Mouse (Mus musculus): ENCODE data around the gene Slc44a5. TPM values are rescaled to one million over a fixed set of nuclear protein-coding genes. Genes with fewer than 3 reads are reported as not detected.

Gene Slc44a5
- polyA plus RNA-seq, 1 experiment from 2014 or later = 7.9 TPM

- H3K27ac ChIP-seq (replicated peaks) = no peak overlapping the region
- no peaks in the 10 kb centered on the region for H3K36me3 ChIP-seq
- H3K4me3 ChIP-seq = no peak overlapping the region
- no peaks in the 10 kb centered on the region for H3K9me3 ChIP-seq
- peaks cover 19% of the 10 kb centered on the region for H3K4me1 ChIP-seq
- H3K4me2 ChIP-seq (replicated peaks) = no peak overlapping the region
- ATAC-seq (replicated peaks) = no peak
- no peak overlapping the region for H3K9ac ChIP-seq (replicated peaks)
- H3K27me3 ChIP-seq = no peaks in the 10 kb centered on the region
- WGBS = 83% methylated on average over 4 of the region's 4 CpGs
Observed at GRCm38 (mm10) chr3:154115478-154115877, 142.2 kb downstream of the Slc44a5 start.

DNA sequence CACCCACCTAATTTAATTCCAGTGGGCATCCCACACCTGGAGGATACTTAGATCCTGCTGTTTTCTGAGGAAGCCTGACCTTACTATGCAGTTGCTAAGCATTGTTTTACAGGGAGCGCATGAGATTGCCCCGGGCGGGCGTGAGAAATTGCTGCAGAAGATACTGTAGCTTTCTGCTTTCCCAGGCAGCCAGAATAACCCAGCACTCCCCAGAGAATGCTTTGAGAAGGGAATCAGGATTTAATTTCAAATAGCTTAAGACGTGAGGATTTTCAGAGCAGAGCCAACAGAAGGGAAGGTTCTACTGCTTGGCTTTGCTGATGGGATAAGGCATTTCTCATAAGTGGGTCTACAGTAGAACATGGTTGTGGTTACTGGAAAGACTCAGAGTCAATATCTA lies 142.8 kb downstream of the Slc44a5 start:
- H3K27ac ChIP-seq (replicated peaks) = no peak overlapping the region
- H3K4me3 ChIP-seq = no peak overlapping the region
- 89% methylated on average over 5 of the region's 5 CpGs for WGBS
- ATAC-seq (replicated peaks) = no peak
- no peaks in the 10 kb centered on the region for H3K27me3 ChIP-seq
- no peak overlapping the region for H3K9ac ChIP-seq (replicated peaks)
- no peaks in the 10 kb centered on the region for H3K36me3 ChIP-seq
- no peaks in the 10 kb centered on the region for H3K9me3 ChIP-seq
- peaks cover 19% of the 10 kb centered on the region for H3K4me1 ChIP-seq
- H3K4me2 ChIP-seq (replicated peaks) = no peak overlapping the region

DNA sequence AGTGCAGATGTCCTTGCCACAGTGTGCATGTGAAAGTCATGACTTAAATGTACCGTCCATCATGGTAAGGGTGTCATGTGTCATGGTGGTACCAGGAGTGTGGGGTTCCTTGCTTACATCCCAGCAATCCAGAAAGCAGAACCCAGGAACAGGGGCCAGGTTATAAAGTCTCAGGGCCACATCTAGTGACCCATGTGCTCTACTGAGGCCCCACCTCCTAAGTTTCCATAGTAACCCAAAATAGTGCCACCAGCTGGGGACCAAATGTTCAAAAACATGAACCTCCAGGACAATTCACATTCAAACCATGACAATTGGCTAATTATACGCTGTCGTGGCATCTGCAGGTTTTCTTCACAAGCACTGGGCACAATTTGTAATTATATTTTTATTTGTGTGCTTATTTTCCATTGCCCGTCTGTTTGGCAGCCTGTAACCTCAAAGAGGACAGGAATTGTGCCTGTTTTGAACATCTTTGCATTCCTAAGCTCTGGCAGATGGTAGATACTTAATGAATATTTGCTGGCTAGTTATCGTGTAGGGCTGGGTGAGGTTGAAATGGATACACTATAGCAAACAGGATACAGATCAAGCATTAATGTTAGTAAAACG lies 145.9 kb downstream of the Slc44a5 start:
- Histone ChIP-seq H3K27me3 (no peaks in the 10 kb centered on the region), H3K4me2 (replicated peaks) (no peak overlapping the region), H3K36me3 (no peaks in the 10 kb centered on the region), H3K9ac (replicated peaks) (no peak overlapping the region), H3K4me3 (no peak overlapping the region), H3K27ac (replicated peaks) (no peak overlapping the region), H3K4me1 (peaks cover 19% of the 10 kb centered on the region), H3K9me3 (no peaks in the 10 kb centered on the region)
- WGBS = 37% methylated on average over 6 of the region's 6 CpGs
- 0 out of 2 replicates have a peak, but pooled peaks have one; percentile 18 for ATAC-seq (replicated peaks)

DNA sequence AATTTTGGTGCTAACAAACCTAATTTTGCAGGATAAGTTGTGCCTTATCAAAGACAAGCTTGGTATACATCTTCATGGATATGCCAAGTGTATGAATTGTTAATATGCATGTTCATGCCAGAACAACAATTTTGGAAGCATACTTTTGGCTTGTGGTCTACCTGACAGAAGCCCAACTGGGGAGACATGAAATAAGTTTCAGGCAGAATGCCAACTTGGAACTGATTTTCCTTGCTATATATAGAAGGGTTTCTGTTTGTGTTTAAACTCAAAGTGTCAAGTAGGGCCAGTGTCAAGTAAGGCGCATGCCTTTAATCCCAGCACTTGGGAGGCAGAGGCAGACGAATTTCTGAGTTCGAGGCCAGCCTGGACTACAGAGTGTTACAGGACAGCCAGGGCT lies 149.3 kb downstream of the Slc44a5 start:
- H3K27me3 ChIP-seq = no peaks in the 10 kb centered on the region
- H3K9ac ChIP-seq (replicated peaks) = no peak overlapping the region
- no peak overlapping the region for H3K27ac ChIP-seq (replicated peaks)
- peaks cover 27% of the 10 kb centered on the region for H3K4me1 ChIP-seq
- WGBS = 79% methylated on average over 3 of the region's 3 CpGs
- ATAC-seq (replicated peaks) = no peak
- no peaks in the 10 kb centered on the region for H3K36me3 ChIP-seq
- H3K9me3 ChIP-seq = no peaks in the 10 kb centered on the region
- H3K4me3 ChIP-seq = no peak overlapping the region
- H3K4me2 ChIP-seq (replicated peaks) = no peak overlapping the region

DNA sequence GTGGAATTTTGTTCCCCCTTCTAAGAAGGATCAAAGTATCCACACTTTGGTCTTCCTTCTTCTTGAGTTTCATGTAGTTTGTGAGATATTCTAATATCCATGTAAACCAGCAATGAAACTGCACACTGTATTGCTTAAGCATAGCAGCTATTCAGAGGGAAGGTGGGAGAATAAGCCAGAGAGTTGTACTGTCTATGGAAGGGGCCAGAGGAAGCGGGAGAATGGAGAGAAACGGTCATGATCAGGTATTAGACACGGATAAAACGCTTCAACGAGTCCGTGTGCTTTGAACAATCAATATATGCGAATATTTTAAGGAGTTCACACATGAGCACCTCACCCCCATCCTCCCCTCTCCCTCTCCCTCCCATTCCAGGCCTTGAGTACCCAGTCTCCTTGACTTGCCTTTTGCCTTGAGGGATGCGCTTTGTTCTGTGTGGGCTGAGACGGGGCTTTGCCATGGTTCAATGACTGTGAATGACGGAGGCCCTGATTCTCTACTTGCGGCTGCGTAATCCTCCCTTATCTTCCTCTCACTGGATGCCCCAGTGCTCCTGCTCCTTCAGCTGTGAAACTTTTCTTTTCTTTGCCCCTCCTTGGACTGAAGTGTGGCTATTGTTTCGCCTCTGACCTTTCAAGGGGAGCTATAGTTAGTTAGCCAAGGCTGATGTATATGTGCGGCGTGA lies 151.8 kb downstream of the Slc44a5 start:
- H3K4me2 ChIP-seq (replicated peaks) = no peak overlapping the region
- peaks cover 25% of the 10 kb centered on the region for H3K4me1 ChIP-seq
- H3K27me3 ChIP-seq = no peaks in the 10 kb centered on the region
- ATAC-seq (replicated peaks) = peak; percentile 59
- H3K36me3 ChIP-seq = no peaks in the 10 kb centered on the region
- WGBS = 15% methylated on average over 15 of the region's 15 CpGs
- no peak overlapping the region for H3K27ac ChIP-seq (replicated peaks)
- H3K9ac ChIP-seq (replicated peaks) = no peak overlapping the region
- no peak overlapping the region for H3K4me3 ChIP-seq
- no peaks in the 10 kb centered on the region for H3K9me3 ChIP-seq

DNA sequence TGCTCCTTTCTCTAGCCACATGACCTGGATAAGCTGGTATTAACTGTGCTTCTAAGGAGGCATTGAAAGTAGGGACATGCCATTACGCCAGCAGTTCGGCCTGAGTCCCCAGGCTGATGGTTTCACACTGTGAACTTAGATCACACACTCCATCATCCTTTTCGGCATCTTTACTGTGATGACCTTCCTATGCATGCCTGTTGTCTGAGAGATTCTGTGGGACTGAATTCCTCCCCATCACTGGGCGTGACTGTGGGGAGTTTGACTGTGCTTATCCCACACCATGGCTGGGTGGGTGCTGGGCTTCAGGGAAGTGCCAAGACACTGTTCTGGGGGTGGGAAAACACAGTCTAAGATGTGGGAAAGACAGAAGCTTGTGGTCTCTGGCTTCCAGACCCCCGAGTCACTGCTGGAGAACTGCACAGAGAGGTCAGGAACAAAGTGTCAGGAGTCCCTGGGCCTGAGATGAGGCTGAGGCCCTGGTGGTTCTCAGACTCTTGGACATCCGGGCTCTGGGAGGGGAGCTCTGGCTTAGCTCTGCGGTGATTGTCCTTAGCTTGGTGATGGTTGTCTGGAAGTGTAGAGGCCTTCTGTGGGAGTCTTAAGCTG lies 152.6 kb downstream of the Slc44a5 start:
- H3K27ac ChIP-seq (replicated peaks) = no peak overlapping the region
- WGBS = 30% methylated on average over 7 of the region's 7 CpGs
- H3K4me1 ChIP-seq = peaks cover 25% of the 10 kb centered on the region
- H3K4me2 ChIP-seq (replicated peaks) = no peak overlapping the region
- no peaks in the 10 kb centered on the region for H3K9me3 ChIP-seq
- no peaks in the 10 kb centered on the region for H3K36me3 ChIP-seq
- no peak overlapping the region for H3K9ac ChIP-seq (replicated peaks)
- H3K27me3 ChIP-seq = no peaks in the 10 kb centered on the region
- no peak overlapping the region for H3K4me3 ChIP-seq
- no peak for ATAC-seq (replicated peaks)

GRCm38 (mm10) chr3:154127246-154127645 lies 154.0 kb downstream of the Slc44a5 start:
- no peak overlapping the region for H3K9ac ChIP-seq (replicated peaks)
- no peak overlapping the region for H3K4me3 ChIP-seq
- peaks cover 25% of the 10 kb centered on the region for H3K4me1 ChIP-seq
- H3K4me2 ChIP-seq (replicated peaks) = no peak overlapping the region
- ATAC-seq (replicated peaks) = no peak; the same call in 1 of the 2 replicates
- no peaks in the 10 kb centered on the region for H3K27me3 ChIP-seq
- H3K9me3 ChIP-seq = no peaks in the 10 kb centered on the region
- H3K36me3 ChIP-seq = no peaks in the 10 kb centered on the region
- WGBS = 58% methylated on average over 3 of the region's 3 CpGs
- no peak overlapping the region for H3K27ac ChIP-seq (replicated peaks)

DNA sequence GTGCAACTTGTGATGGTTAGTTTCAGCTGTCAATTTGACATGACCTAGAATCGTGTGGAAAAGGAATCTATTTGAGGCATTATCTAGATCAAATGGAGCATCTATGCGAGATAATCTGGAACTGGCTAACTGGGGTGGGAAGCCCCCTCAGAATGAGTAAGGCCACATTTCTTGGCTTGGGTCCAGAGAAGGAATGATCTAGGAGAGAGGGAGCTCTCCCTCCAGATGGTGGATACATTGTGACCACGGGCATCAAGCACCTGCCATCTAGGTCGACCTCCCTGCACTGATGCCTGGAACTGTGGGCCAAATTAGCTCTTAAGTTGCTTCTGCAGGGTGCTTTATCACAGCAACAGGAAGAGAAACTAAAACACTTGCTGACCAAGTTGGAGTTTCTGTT lies 155.8 kb downstream of the Slc44a5 start:
- Histone ChIP-seq H3K27me3 (no peaks in the 10 kb centered on the region), H3K36me3 (no peaks in the 10 kb centered on the region), H3K9me3 (no peaks in the 10 kb centered on the region), H3K4me1 (peaks cover 25% of the 10 kb centered on the region), H3K4me2 (replicated peaks) (no peak overlapping the region), H3K9ac (replicated peaks) (no peak overlapping the region), H3K27ac (replicated peaks) (no peak overlapping the region), H3K4me3 (no peak overlapping the region)
- ATAC-seq (replicated peaks) = no peak
- 71% methylated on average over 4 of the region's 4 CpGs for WGBS

DNA sequence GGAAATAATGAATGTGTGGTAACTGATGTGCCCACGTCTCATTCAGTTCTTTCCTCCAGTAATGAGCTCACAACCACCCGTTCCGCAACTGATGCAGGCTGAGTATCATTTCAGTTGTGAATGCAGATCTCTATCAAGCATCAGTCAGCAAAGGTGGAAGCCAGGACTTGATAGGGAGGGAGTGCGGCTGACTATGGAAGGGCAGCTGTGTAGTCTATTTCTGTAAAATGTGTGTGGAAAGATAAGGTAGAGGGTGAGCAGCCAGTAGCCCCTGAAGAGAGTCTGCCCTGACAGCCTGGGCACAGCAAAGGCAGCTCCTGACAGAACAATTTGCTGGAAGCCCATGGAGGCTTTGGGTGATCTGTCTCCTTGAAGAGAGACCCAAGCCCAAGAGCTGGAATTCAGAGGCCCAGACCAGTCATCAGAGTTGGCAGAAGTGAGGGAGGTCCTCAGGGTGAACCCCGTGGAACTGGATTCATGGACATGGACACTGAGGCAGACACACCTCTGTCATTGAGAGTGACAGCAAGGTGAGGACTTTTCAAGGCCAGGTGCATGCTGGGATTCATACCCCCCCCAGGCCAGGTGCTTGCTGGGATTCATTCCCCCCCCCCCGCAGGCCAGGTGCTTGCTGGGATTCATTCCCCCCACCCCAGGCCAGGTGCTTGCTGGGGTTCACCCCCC lies 157.3 kb downstream of the Slc44a5 start:
- Histone ChIP-seq H3K4me3 (no peak overlapping the region), H3K4me2 (replicated peaks) (no peak overlapping the region), H3K9me3 (no peaks in the 10 kb centered on the region), H3K9ac (replicated peaks) (no peak overlapping the region), H3K27me3 (no peaks in the 10 kb centered on the region), H3K4me1 (peaks cover 18% of the 10 kb centered on the region), H3K27ac (replicated peaks) (no peak overlapping the region), H3K36me3 (no peaks in the 10 kb centered on the region)
- no peak for ATAC-seq (replicated peaks)
- WGBS = 88% methylated on average over 6 of the region's 6 CpGs

DNA sequence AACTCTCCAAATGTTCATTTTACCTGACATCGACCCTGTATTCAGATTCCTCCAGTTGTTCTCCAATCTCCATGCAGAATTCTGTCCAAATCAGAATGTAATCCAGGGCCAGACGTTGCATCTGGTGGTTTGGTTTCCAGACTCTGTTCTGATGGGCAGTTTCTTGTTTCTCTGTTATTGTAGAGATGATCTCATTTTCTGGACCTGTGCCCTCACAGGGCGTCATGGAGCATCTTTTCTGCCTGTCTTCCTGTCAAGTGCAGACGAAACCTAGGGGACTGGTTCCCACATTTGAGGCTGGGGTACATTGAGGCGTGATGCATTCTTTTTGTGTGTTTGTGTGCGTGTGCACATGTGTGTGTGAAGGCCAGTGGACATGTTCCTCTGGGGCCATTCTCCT lies 160.8 kb downstream of the Slc44a5 start:
- no peaks in the 10 kb centered on the region for H3K4me1 ChIP-seq
- WGBS = 74% methylated on average over 6 of the region's 6 CpGs
- no peak overlapping the region for H3K4me3 ChIP-seq
- no peak for ATAC-seq (replicated peaks)
- H3K27me3 ChIP-seq = no peaks in the 10 kb centered on the region
- no peak overlapping the region for H3K9ac ChIP-seq (replicated peaks)
- no peak overlapping the region for H3K27ac ChIP-seq (replicated peaks)
- H3K36me3 ChIP-seq = no peaks in the 10 kb centered on the region
- no peak overlapping the region for H3K4me2 ChIP-seq (replicated peaks)
- H3K9me3 ChIP-seq = no peaks in the 10 kb centered on the region

DNA sequence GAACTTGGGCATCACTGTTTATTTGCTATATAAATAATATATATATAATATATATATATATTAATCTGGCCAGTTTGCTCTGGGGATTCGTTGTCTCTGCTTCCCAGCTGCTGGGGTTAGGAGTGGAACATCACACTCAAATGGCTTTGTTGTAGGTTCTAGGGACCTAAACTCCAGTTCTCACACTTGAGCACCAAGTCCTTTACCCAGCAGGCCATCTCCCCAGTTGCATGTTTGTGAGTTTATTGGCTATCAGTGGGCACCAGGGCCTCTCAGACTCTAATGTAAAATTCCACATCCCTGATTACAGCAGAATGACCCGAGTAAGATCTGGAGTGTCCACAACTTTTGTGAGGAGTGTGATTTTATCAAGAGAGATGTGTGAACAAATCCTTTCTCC lies 161.5 kb downstream of the Slc44a5 start:
- Histone ChIP-seq H3K27me3 (no peaks in the 10 kb centered on the region), H3K36me3 (no peaks in the 10 kb centered on the region), H3K4me3 (no peak overlapping the region), H3K9ac (replicated peaks) (no peak overlapping the region), H3K9me3 (no peaks in the 10 kb centered on the region), H3K27ac (replicated peaks) (no peak overlapping the region), H3K4me2 (replicated peaks) (no peak overlapping the region), H3K4me1 (no peaks in the 10 kb centered on the region)
- WGBS = 87% methylated on average over 2 of the region's 2 CpGs
- no peak for ATAC-seq (replicated peaks)

DNA sequence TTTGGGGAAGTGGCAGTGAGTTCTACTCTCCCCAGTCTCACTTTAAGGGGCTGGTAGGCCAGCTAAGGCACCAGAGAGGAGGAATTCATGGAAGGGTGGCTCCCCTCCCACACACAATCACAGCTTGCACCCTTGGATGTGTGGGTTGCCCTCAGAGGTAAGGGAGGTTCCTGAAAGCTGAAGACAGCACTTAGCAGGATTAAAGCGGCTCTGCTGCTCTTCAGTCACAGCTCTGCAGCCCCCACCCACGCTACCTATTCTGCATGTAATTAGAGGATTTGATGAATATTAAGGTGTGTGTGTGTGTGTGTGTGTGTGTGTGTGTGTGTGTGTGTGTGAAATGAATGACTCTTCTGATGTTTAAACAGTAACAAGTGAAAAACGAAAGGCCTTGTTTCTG lies 163.3 kb downstream of the Slc44a5 start:
- Histone ChIP-seq H3K4me2 (replicated peaks) (no peak overlapping the region), H3K4me3 (no peak overlapping the region), H3K27me3 (no peaks in the 10 kb centered on the region), H3K9ac (replicated peaks) (no peak overlapping the region), H3K27ac (replicated peaks) (no peak overlapping the region), H3K4me1 (0 out of 2 replicates have a peak, but pooled peaks cover 3% of the 10 kb centered on the region), H3K9me3 (no peaks in the 10 kb centered on the region), H3K36me3 (no peaks in the 10 kb centered on the region)
- WGBS = 88% methylated on average over 3 of the region's 3 CpGs
- no peak for ATAC-seq (replicated peaks)
